ENCODE assay signal across 9 mouse cellular contexts in the genomic region with DNA sequence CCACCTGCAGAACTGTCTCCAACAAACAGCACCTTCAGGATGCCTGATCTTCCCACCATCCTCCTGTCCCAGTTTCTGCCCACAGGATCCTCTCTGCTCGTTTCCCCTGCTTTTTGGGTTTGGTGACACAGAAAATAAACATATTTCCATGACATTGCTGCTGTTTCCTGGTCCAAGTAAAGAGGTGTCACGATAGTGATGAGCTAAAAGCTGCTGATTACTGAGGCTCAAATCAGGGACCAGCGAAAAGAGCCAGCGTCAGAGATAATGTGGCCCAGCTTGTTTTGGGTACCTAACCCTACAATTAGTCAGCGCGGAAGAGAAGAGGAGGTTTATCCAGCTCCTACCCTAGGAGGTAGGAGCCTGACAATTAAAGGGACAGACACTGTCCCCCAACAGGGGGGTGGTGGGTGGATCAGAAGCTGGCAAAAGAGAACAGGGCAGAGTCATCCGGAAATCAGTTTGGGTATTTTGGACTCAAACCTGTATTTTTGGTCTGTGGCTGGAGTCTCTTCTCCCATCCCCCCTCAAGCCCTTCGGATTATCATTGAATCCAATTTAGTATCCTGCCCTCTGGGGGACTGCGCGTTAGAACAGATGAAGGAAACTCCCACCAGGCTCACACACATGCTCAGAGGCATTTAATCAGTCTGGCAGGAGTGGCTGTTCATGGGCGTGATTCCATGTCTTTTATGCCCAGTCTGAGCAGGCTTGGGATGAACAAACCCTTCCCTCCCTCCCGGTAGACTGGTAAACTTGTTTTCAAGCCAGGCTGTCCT. TPM values are rescaled to one million over a fixed set of nuclear protein-coding genes. Genes with fewer than 3 reads are reported as not detected.
DNase-seq lines count a peak whose midpoint lies in the region; ATAC-seq and TF ChIP-seq lines count a peak whose summit lies in the region.
"Had no signal": no experiment of that assay in that cellular context is flagged by ENCODE, and none has a peak within 500 bp of the region (broad histone marks: within the 10 kb centered on the region; RNA-seq: fewer than 3 reads in every experiment).

No protein-coding gene starts in this region.

- no peak overlapping the region for H3K4me2 ChIP-seq in liver, postnatal 0 days (ENCODE audit: low read depth, low read length)
- peak overlapping the region; percentile 53 for H3K4me2 ChIP-seq in forebrain, embryonic 14.5 days (ENCODE audit: low read length)

- H3K4me1 ChIP-seq in liver, adult 2 months (ENCODE audit: control insufficient read depth, insufficient read depth, low read length) = no peaks in the 10 kb centered on the region
- peaks cover 3% of the 10 kb centered on the region; the same call in 1 of the 2 replicates for H3K4me1 ChIP-seq in liver, postnatal 0 days (ENCODE audit: insufficient read depth)
- peaks cover 60% of the 10 kb centered on the region for H3K4me1 ChIP-seq in forebrain, embryonic 14.5 days (ENCODE audit: control insufficient read depth, insufficient read depth, low read length)
- peaks cover 9% of the 10 kb centered on the region for H3K4me1 ChIP-seq in thymus, adult 2 months (replicated peaks; ENCODE audit: control insufficient read depth, insufficient read depth, low read length)

- H3K27me3 ChIP-seq in liver, adult 2 months (ENCODE audit: control insufficient read depth, insufficient read depth, low read length) = peaks cover 12% of the 10 kb centered on the region; the same call in 1 of the 2 replicates
- peaks cover 33% of the 10 kb centered on the region for H3K27me3 ChIP-seq in liver, postnatal 0 days (ENCODE audit: insufficient read depth, low read length)
- H3K27me3 ChIP-seq in forebrain, embryonic 14.5 days (replicated peaks; ENCODE audit: control insufficient read depth, insufficient read depth, low read length) = no peaks in the 10 kb centered on the region
- H3K27me3 ChIP-seq in thymus, adult 2 months (ENCODE audit: control insufficient read depth, insufficient read depth, low read length) = no peaks in the 10 kb centered on the region

- WGBS in liver, adult 2 months = 34% methylated on average over 12 of the region's 12 CpGs
- WGBS in liver, postnatal 0 days (ENCODE audit: insufficient replicate concordance) = 20% methylated on average over 12 of the region's 12 CpGs
- 2% methylated on average over 12 of the region's 12 CpGs for WGBS in forebrain, embryonic 14.5 days
- 76% methylated on average over 12 of the region's 12 CpGs for WGBS in thymus, adult 2 months

- peak; percentile 8; the same call in 1 of the 2 replicates for TF ChIP-seq CTCF in liver, adult 2 months (IDR thresholded peaks at IDR 0.05; ENCODE audit: low read depth, low read length)
- TF ChIP-seq CTCF in liver, postnatal 0 days (IDR thresholded peaks at IDR 0.05; ENCODE audit: low read depth) = no peak
- TF ChIP-seq CTCF in thymus, adult 2 months (IDR thresholded peaks at IDR 0.05; ENCODE audit: borderline replicate concordance, control insufficient read depth, extremely low read depth, insufficient read depth, low read length, poor library complexity) = no peak

- H3K36me3 ChIP-seq in liver, adult 2 months (ENCODE audit: control insufficient read depth, insufficient read depth, low read length) = no peaks in the 10 kb centered on the region
- H3K36me3 ChIP-seq in liver, postnatal 0 days (replicated peaks; ENCODE audit: insufficient read depth, low read length) = no peaks in the 10 kb centered on the region
- no peaks in the 10 kb centered on the region for H3K36me3 ChIP-seq in forebrain, embryonic 14.5 days (ENCODE audit: control insufficient read depth, insufficient read depth, low read length)
- no peaks in the 10 kb centered on the region for H3K36me3 ChIP-seq in thymus, adult 2 months (ENCODE audit: control insufficient read depth, insufficient read depth, low read length)

- no peaks in the 10 kb centered on the region for H3K9me3 ChIP-seq in liver, postnatal 0 days (ENCODE audit: low read length)
- H3K9me3 ChIP-seq in forebrain, embryonic 14.5 days (replicated peaks; ENCODE audit: control insufficient read depth, low read length) = no peaks in the 10 kb centered on the region

- DNase-seq in liver, adult 2 months (ENCODE audit: extremely low read depth, low read depth, low spot score) = no peak
- no peak for DNase-seq in liver, postnatal 0 days
- peak; percentile 95 for DNase-seq in forebrain, embryonic 14.5 days (ENCODE audit: low spot score)
- DNase-seq in layer of hippocampus, postnatal 36 days = peak; percentile 66 to 68
- DNase-seq in retina, postnatal 1 day = peak; percentile 71
- no peak for DNase-seq in thymus, adult 2 months
- DNase-seq in spleen, postnatal 4 days (ENCODE audit: low spot score in 2 of 2) = no peak
- DNase-seq in kidney, adult 8-10 months = no peak

- TF ChIP-seq EP300 in liver, postnatal 0 days (IDR thresholded peaks at IDR 0.05; ENCODE audit: low read depth) = no peak

- TF ChIP-seq POLR2A in liver, adult 2 months (IDR thresholded peaks at IDR 0.05; ENCODE audit: extremely low read depth, insufficient read depth, low read length) = no peak
- no peak for TF ChIP-seq POLR2A in thymus, adult 2 months (IDR thresholded peaks at IDR 0.05; ENCODE audit: control insufficient read depth, extremely low read depth, insufficient read depth, low read length, poor library complexity)

- no peaks in the 10 kb centered on the region for H3K79me2 ChIP-seq in liver, adult 2 months (ENCODE audit: control insufficient read depth, insufficient read depth, low read length)

- H3K9ac ChIP-seq in liver, adult 2 months (ENCODE audit: low read depth, low read length) = no peak overlapping the region
- no peak overlapping the region for H3K9ac ChIP-seq in liver, postnatal 0 days (replicated peaks)
- H3K9ac ChIP-seq in forebrain, embryonic 14.5 days (ENCODE audit: low read length) = peak overlapping the region; percentile 58

- H3K4me3 ChIP-seq in liver, adult 2 months (ENCODE audit: insufficient read depth, low read depth, low read length) = no peak overlapping the region
- no peak overlapping the region for H3K4me3 ChIP-seq in liver, postnatal 0 days (ENCODE audit: low read depth, low read length)
- no peak overlapping the region for H3K4me3 ChIP-seq in forebrain, embryonic 14.5 days (ENCODE audit: low read depth, low read length)
- no peak overlapping the region for H3K4me3 ChIP-seq in thymus, adult 2 months (ENCODE audit: control insufficient read depth, insufficient read depth, low read length)

- ATAC-seq in liver, postnatal 0 days = no peak
- peak; percentile 83 for ATAC-seq in forebrain, embryonic 14.5 days

- no peak overlapping the region for H3K27ac ChIP-seq in liver, adult 2 months (replicated peaks; ENCODE audit: insufficient read depth, low read depth, low read length)
- no peak overlapping the region for H3K27ac ChIP-seq in liver, postnatal 0 days (ENCODE audit: low read depth)
- H3K27ac ChIP-seq in forebrain, embryonic 14.5 days (ENCODE audit: low read depth, low read length) = peak overlapping the region; percentile 98
- no peak overlapping the region for H3K27ac ChIP-seq in thymus, adult 2 months (ENCODE audit: control insufficient read depth, insufficient read depth, low read length)
- H3K27ac ChIP-seq: kidney, postnatal 0 days had no signal

RNA-seq across cellular contexts. Expression of gene Rhcg, which starts 40.2 kb away (rescaled TPM):
- total RNA-seq in liver, adult 2 months (2014; rRNA removed) = not detected in 2 replicates
- not detected in 2 replicates for polyA plus RNA-seq in liver, adult 2 months (2012; rRNA removed)
- 0.20 TPM in 1 of 2 replicates, not detected in the other for polyA plus RNA-seq in liver, postnatal 0 days (2015; fragmentation: Nextera tagmentation; extraction: Ambion mirVana)
- polyA plus RNA-seq in forebrain, embryonic 14.5 days (2014; fragmentation: Nextera tagmentation; extraction: Ambion mirVana) = 1.6 and 4.2 TPM in 2 replicates
- total RNA-seq in layer of hippocampus, postnatal 36 days (2021) = 1 to 10 TPM; 1.1 to 1.2 TPM
- 0.56 and 1.2 TPM in 2 replicates for polyA plus RNA-seq in thymus, adult 2 months (2012; rRNA removed)

Comparison
In these comparisons a context has a peak if more than half of its experiments do, and no peak if none do; other contexts are left out.
1. DNase-seq: peak in forebrain, embryonic 14.5 days (single experiment), layer of hippocampus, postnatal 36 days (2 of 2) and retina, postnatal 1 day (single experiment); none in liver, adult 2 months (single experiment), liver, postnatal 0 days (single experiment), thymus, adult 2 months (single experiment), spleen, postnatal 4 days (0 of 2) and kidney, adult 8-10 months (0 of 2).